Mouse (Mus musculus) ES-E14 (cell line): ENCODE measurements around the gene Cib2. TPM values are rescaled to one million over a fixed set of nuclear protein-coding genes. Genes with fewer than 3 reads are reported as not detected.
"Not testable (repeated sequence)": the region's sequence is repeated elsewhere in the genome, so short reads cannot be mapped to it uniquely, and the experiment has no call there.

Experiments
- DNase-seq: peaks from one replicate; pipeline ENCODE4 v3.0.0-alpha.2; 2013; ENCODE audit warnings: low read depth, low spot score
- H3K27ac ChIP-seq: 2 replicates; pipeline ENCODE4 v1.5.1; 2012; ENCODE audit warnings: low read depth, mild to moderate bottlenecking, low read length, moderate library complexity, mixed read lengths; ENCODE audit not compliant: poor library complexity, insufficient read depth, severe bottlenecking
- H3K36me3 ChIP-seq: 2 replicates; pipeline ENCODE4 v1.6.1; 2012; ENCODE audit warnings: mild to moderate bottlenecking, low read length, moderate library complexity, mixed read lengths; ENCODE audit not compliant: control insufficient read depth, poor library complexity, insufficient read depth, severe bottlenecking
- H3K4me1 ChIP-seq, 2 experiments: fragments of 150-350 bp in 1 of 2; sonication (generic) in 1 of 2; 2 replicates each; pipeline ENCODE4 v1.6.1; 2012; ENCODE audit warnings: low read length in 2 of 2, mild to moderate bottlenecking in 1 of 2, mixed read lengths in 1 of 2; ENCODE audit not compliant: control insufficient read depth in 2 of 2, insufficient read depth in 2 of 2, poor library complexity in 1 of 2
- H3K4me3 ChIP-seq, 2 experiments: fragments of 150-350 bp in 1 of 2; sonication (generic) in 1 of 2; 2 replicates each; pipeline ENCODE4 v1.5.1; 2012; ENCODE audit warnings: low read length in 2 of 2, low read depth in 1 of 2, mild to moderate bottlenecking in 1 of 2, mixed read lengths in 1 of 2; ENCODE audit not compliant: insufficient read depth in 1 of 2, poor library complexity in 1 of 2, severe bottlenecking in 1 of 2
- H3K9ac ChIP-seq: 2 replicates; pipeline ENCODE4 v1.6.1; 2012; ENCODE audit warnings: low read depth, mild to moderate bottlenecking, low read length, mixed read lengths; ENCODE audit not compliant: poor library complexity, insufficient read depth, severe bottlenecking
- H3K9me3 ChIP-seq: fragments of 150-350 bp; sonication (generic); 2 replicates; pipeline ENCODE4 v1.6.1; 2012; ENCODE audit warnings: low read depth, mild to moderate bottlenecking, low read length; ENCODE audit not compliant: control insufficient read depth, insufficient read depth
- CHD2 ChIP-seq: IDR thresholded peaks from 2 replicates; pipeline ENCODE4 v1.6.1; 2014; ENCODE audit warnings: mild to moderate bottlenecking, low read depth, low read length, inconsistent platforms
- HCFC1 ChIP-seq: IDR thresholded peaks from 2 replicates; pipeline ENCODE4 v1.6.1; 2012; ENCODE audit warnings: low read length, inconsistent platforms, borderline replicate concordance; ENCODE audit not compliant: insufficient read depth
- MAFK ChIP-seq: IDR thresholded peaks from 2 replicates; pipeline ENCODE4 v1.6.1; 2014; ENCODE audit warnings: mild to moderate bottlenecking, low read depth, low read length, inconsistent platforms; ENCODE audit not compliant: insufficient read depth
- ZC3H11A ChIP-seq: IDR thresholded peaks from 2 replicates; pipeline ENCODE4 v1.6.1; 2012; ENCODE audit warnings: low read depth, mild to moderate bottlenecking, inconsistent platforms, low read length, borderline replicate concordance
- ZNF384 ChIP-seq: IDR thresholded peaks from 2 replicates; pipeline ENCODE4 v1.6.1; 2012; ENCODE audit warnings: low read depth, low read length, inconsistent platforms
- in situ Hi-C, 2 experiments: fragments of 600-800 bp; cut with MboI; formaldehyde crosslinking; loops; one replicate each; pipeline ENCODE4 v1.15.1; 2025; ENCODE audit warnings: low sequenced_read_pairs in 2 of 2, inconsistent platforms in 1 of 2; ENCODE audit not compliant: unreplicated experiment in 2 of 2
- total RNA-seq: library from RNA; depleted of rRNA; stranded (reverse); fragments of 300-350 nt; gene quantifications from 2 replicates; pipeline ENCODE4 v1.2.3, GENCODE M21; 2012

The Cib2 gene
- total RNA-seq, 1 experiment: 1.4 TPM

DNA sequence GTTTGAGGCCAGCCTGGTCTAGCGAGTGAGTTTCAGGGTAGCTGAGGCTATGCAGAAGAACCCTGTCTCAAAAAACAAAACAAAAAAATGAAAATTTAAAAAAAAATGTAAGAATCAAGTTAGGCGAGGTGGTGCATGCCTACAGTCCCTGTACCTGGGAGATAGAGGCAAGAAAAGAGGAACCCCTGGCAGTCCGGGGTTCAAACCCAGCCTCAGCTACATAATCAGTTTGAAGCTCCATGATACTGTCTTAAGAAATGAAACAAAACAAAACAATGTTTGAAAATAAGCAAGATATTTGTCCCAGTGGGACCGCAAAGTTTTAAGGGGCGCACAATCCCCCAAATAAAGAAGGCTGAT is 25.8 kb upstream of the Cib2 start:
- Histone ChIP-seq H3K27ac (no peak overlapping the region; the same call in 1 of the 2 replicates), H3K9ac (no peak overlapping the region; the same call in 1 of the 2 replicates), H3K4me1 (0 out of 4 replicates have a peak, but pooled peaks cover 4 to 5% of the 10 kb centered on the region in 2 experiments), H3K4me3 (peak overlapping the region; percentile 32 to 72), H3K9me3 (no peaks in the 10 kb centered on the region), H3K36me3 (peaks cover 8% of the 10 kb centered on the region; the same call in 1 of the 2 replicates)
- in situ Hi-C loops: no loop called here
- DNase-seq: no peak
- TF ChIP-seq HCFC1: no peak
- TF ChIP-seq MAFK: no peak
- TF ChIP-seq CHD2: no peak
- TF ChIP-seq ZC3H11A: no peak
- TF ChIP-seq ZNF384: no peak

- H3K36me3 ChIP-seq, H3K9me3 ChIP-seq, H3K27ac ChIP-seq, H3K9ac ChIP-seq, in situ Hi-C loops, H3K4me3 ChIP-seq, DNase-seq, H3K4me1 ChIP-seq: not testable (repeated sequence)
Observed at GRCm38 (mm10) chr9:54584127-54584526, 24.1 kb upstream of the Cib2 start.

DNA sequence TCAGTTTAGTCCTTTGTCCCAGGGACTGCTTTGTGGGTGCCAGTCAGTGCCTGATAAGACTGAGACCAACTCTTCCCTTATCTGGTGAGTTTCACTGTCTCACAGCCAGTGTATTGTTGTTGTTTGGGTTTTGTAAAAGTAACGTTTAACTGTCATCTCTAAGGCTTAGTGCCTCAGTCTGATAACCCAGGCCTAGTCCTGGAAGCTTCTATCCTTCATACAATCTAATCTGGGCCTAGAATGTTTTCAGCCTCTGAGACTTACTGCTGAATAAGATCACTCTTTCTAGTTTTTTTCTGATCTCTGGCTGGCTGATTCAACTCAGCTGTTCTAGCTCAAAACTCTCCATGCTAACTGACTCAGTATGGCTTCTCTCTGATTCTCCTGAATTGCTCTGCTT is 23.7 kb upstream of the Cib2 start:
- TF ChIP-seq ZC3H11A (no peak), MAFK (no peak), CHD2 (no peak), ZNF384 (no peak), HCFC1 (no peak)
- no peak for DNase-seq
- in situ Hi-C loops: no loop called here
- H3K4me3 ChIP-seq: no peak overlapping the region
- H3K9ac ChIP-seq: no peak overlapping the region
- 0 out of 4 replicates have a peak, but pooled peaks cover 4 to 5% of the 10 kb centered on the region in 2 experiments for H3K4me1 ChIP-seq
- H3K9me3 ChIP-seq: no peaks in the 10 kb centered on the region
- no peak overlapping the region for H3K27ac ChIP-seq
- H3K36me3 ChIP-seq: peaks cover 2% of the 10 kb centered on the region; the same call in 1 of the 2 replicates

GRCm38 (mm10) chr9:54571130-54571839 is 11.3 kb upstream of the Cib2 start:
- Histone ChIP-seq H3K9me3 (no peaks in the 10 kb centered on the region), H3K9ac (no peak overlapping the region), H3K27ac (no peak overlapping the region), H3K4me1 (peaks cover 0 to 6% of the 10 kb centered on the region in 2 experiments; a peak in 1 of 4 replicates), H3K4me3 (no peak overlapping the region), H3K36me3 (no peaks in the 10 kb centered on the region)
- DNase-seq: no peak
- in situ Hi-C loops: no loop called here
- TF ChIP-seq CHD2 (no peak), ZC3H11A (no peak), HCFC1 (no peak), ZNF384 (no peak), MAFK (no peak)

- DNase-seq: no peak
- in situ Hi-C loops: no loop called here
- no peak overlapping the region for H3K4me3 ChIP-seq
- no peak overlapping the region for H3K27ac ChIP-seq
- no peak overlapping the region for H3K9ac ChIP-seq
- TF ChIP-seq ZC3H11A (no peak), HCFC1 (peak; percentile 91)
- H3K9me3 ChIP-seq: no peaks in the 10 kb centered on the region
- H3K36me3 ChIP-seq: no peaks in the 10 kb centered on the region
- peaks cover 0 to 9% of the 10 kb centered on the region in 2 experiments; a peak in 1 of 4 replicates for H3K4me1 ChIP-seq
Observed at GRCm38 (mm10) chr9:54568732-54569131, 8.7 kb upstream of the Cib2 start.
